Comparison of ENCODE assay signal across 12 mouse cellular contexts in the genomic region with DNA sequence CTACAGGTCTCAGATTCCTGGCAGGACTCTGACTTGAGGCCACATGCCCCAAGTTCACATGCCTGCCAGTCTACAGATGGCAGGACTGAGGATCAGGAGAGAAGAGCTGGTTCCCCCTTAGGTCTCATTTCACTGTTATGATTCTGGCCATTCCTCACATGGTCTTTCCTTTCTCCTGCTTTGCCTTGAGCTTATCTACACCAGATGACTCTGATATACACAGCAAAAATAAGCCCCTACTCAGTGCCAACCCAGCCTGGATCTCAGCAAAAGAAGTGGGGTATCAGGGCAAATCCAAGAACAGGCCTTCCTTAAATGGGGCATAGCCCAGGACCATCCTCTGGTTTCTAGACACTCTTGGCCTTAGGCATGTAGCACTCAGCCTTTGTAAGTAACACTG.
"Had no signal": no experiment of that assay in that cellular context is flagged by ENCODE, and none has a peak within 500 bp of the region (broad histone marks: within the 10 kb centered on the region; RNA-seq: fewer than 3 reads in every experiment).

No protein-coding gene starts in this region.

- ATAC-seq: intestine, postnatal 0 days; liver, postnatal 0 days; midbrain, embryonic 13.5 days had no signal

- H3K36me3 ChIP-seq: limb, embryonic 12.5 days; liver, embryonic 13.5 days; midbrain, embryonic 13.5 days; stomach, embryonic 15.5 days had no signal

- DNase-seq: kidney, adult 9 months; kidney, postnatal 4 days; liver; liver, embryonic 13.5 days; liver, postnatal 0 days; lung, postnatal 36 days; right cerebral cortex, postnatal 14 days; thymus, postnatal 4 days had no signal

- H3K4me3 ChIP-seq: limb, embryonic 12.5 days; liver, embryonic 13.5 days; midbrain, embryonic 13.5 days; stomach, embryonic 15.5 days had no signal

- H3K27ac ChIP-seq: limb, embryonic 12.5 days; liver, embryonic 13.5 days; midbrain, embryonic 13.5 days had no signal

- H3K9me3 ChIP-seq: limb, embryonic 12.5 days; liver, embryonic 13.5 days; midbrain, embryonic 13.5 days; stomach, embryonic 15.5 days had no signal

- H3K4me2 ChIP-seq: limb, embryonic 12.5 days; liver, embryonic 13.5 days; midbrain, embryonic 13.5 days; stomach, embryonic 15.5 days had no signal

- H3K27me3 ChIP-seq: limb, embryonic 12.5 days; liver, embryonic 13.5 days; midbrain, embryonic 13.5 days; stomach, embryonic 15.5 days had no signal

- H3K9ac ChIP-seq: limb, embryonic 12.5 days; liver, embryonic 13.5 days; liver, postnatal 0 days; midbrain, embryonic 13.5 days; stomach, embryonic 15.5 days had no signal
